Mouse (Mus musculus): Measurements from ENCODE around the gene Rimkla.

Rimkla gene

GRCm38 (mm10) chr4:119425077-119425476 lies 67.4 kb downstream of the Rimkla start:
- in situ Hi-C loops (cut with MboI; ENCODE audit: unreplicated experiment in 2 of 2): loop anchor here (10.0 to 25.0 kb wide), 2 partner anchors 110 to 387 kb away; partner anchors contain the start of genes Foxj3 (in 2 of the 2) and Frg2f1 (in 2 of the 2)

GRCm38 (mm10) chr4:119422294-119422964 lies 70.0 kb downstream of the Rimkla start, which contains the start of the genes Ppcs and Zmynd12:
TSS of gene Ppcs (minus strand) at chr4:119422420.
TSS of gene Zmynd12 (plus strand) at chr4:119422814.
- in situ Hi-C loops (cut with MboI; ENCODE audit: unreplicated experiment in 2 of 2): loop anchor here (10.0 kb wide), 1 partner anchor 112 kb away; the partner anchor contains the start of genes Foxj3 (in 2 of the 2) and Frg2f1 (in 2 of the 2)

- in situ Hi-C loops (cut with MboI; ENCODE audit: unreplicated experiment in 2 of 2): loop anchor here (10.0 kb wide), 1 partner anchor 113 kb away; the partner anchor contains the start of genes Foxj3 (in 2 of the 2) and Frg2f1 (in 2 of the 2)
Measured at GRCm38 (mm10) chr4:119421921-119422293, 70.5 kb downstream of the Rimkla start.

GRCm38 (mm10) chr4:119421191-119421590 lies 71.2 kb downstream of the Rimkla start:
- in situ Hi-C loops (cut with MboI; ENCODE audit: unreplicated experiment in 2 of 2): loop anchor here (10.0 kb wide), 1 partner anchor 114 kb away; the partner anchor contains the start of genes Foxj3 (in 2 of the 2) and Frg2f1 (in 2 of the 2)

GRCm38 (mm10) chr4:119417894-119418293 lies 74.5 kb downstream of the Rimkla start:
- in situ Hi-C loops (cut with MboI; ENCODE audit: unreplicated experiment in 2 of 2): loop anchor here in 1 of 2 experiments (10.0 kb wide), 1 partner anchor 173 kb away; no protein-coding TSS in a partner anchor

GRCm38 (mm10) chr4:119417270-119417669 lies 75.2 kb downstream of the Rimkla start:
- in situ Hi-C loops (cut with MboI; ENCODE audit: unreplicated experiment in 2 of 2): loop anchor here in 1 of 2 experiments (10.0 kb wide), 1 partner anchor 172 kb away; no protein-coding TSS in a partner anchor

Measured in v-Abl transformed pro-B cells (cell line).